Comparison of ENCODE assay signal across 18 mouse cellular contexts in genomic region chr16:94671313-94671712, GRCm38 (mm10).
DNase-seq lines count a peak whose midpoint lies in the region.
"Had no signal": no experiment of that assay in that cellular context is flagged by ENCODE, and none has a peak within 500 bp of the region (broad histone marks: within the 10 kb centered on the region; RNA-seq: fewer than 3 reads in every experiment).

No protein-coding gene starts in this region.

- peak; percentile 46 for DNase-seq in 416B (ENCODE audit: low read depth)
- DNase-seq in adipocyte (ENCODE audit: low spot score): peak; percentile 40
- peak; percentile 61 for DNase-seq in gonadal fat pad, adult 2 months (ENCODE audit: low read depth)
- DNase-seq in kidney, postnatal 14 days: no peak
- DNase-seq in embryo, embryonic 10.5 days (ENCODE audit: low spot score): no peak
- no peak for DNase-seq in layer of hippocampus, adult 8-10 months (ENCODE audit: low spot score in 2 of 2)
- DNase-seq: adrenal gland, adult 2 months; adrenal gland, postnatal 10 days; adrenal gland, postnatal 25 days; B cell, adult 2 months; cerebellum, adult 11 months; cerebellum, adult 18-20 months; cerebellum, adult 8-10 months; cerebellum, adult 9-11 months; cerebellum, postnatal 14 days; cerebellum, postnatal 36 days; embryo, embryonic 11 days; forebrain, postnatal 0 days had no signal

Comparison
In these comparisons a context has a peak if more than half of its experiments do, and no peak if none do; other contexts are left out.
1. DNase-seq: peak in 416B (single experiment), adipocyte (single experiment) and gonadal fat pad, adult 2 months (single experiment); none in kidney, postnatal 14 days (single experiment), embryo, embryonic 10.5 days (single experiment) and layer of hippocampus, adult 8-10 months (0 of 2).